Mouse (Mus musculus) hindbrain, postnatal 0 days (tissue): ENCODE data around the gene Urad. TPM values are rescaled to one million over a fixed set of nuclear protein-coding genes. Genes with fewer than 3 reads are reported as not detected.

ENCODE experiments used
- ATAC-seq: fragments of 200-750 bp; cut with Nextera tagmentation; 2 replicates; pipeline ENCODE4 v1.8.0; 2017; ENCODE audit warnings: mild to moderate bottlenecking, moderate TSS enrichment, moderate library complexity
- DNase-seq: peaks from one replicate; pipeline ENCODE4 v3.0.0-alpha.2; 2015; ENCODE audit warnings: low spot score
- H3K27ac ChIP-seq: fragments of 300-500 bp; sonication (generic); 2 replicates; pipeline ENCODE4 v1.5.1; 2014; ENCODE audit warnings: mild to moderate bottlenecking
- H3K27me3 ChIP-seq: fragments of 300-500 bp; sonication (generic); 2 replicates; pipeline ENCODE4 v1.6.1; 2014; ENCODE audit warnings: low read length, mixed read lengths; ENCODE audit not compliant: insufficient read depth
- H3K36me3 ChIP-seq: fragments of 300-500 bp; sonication (generic); 2 replicates; pipeline ENCODE4 v1.6.1; 2014; ENCODE audit warnings: low read length, mixed read lengths; ENCODE audit not compliant: insufficient read depth
- H3K4me1 ChIP-seq: fragments of 300-500 bp; sonication (generic); 2 replicates; pipeline ENCODE4 v1.6.1; 2014; ENCODE audit warnings: antibody characterized with exemption, low read length, mixed read lengths; ENCODE audit not compliant: insufficient read depth
- H3K4me2 ChIP-seq: fragments of 300-500 bp; sonication (generic); 2 replicates; pipeline ENCODE4 v1.6.1; 2014; ENCODE audit warnings: low read depth, mild to moderate bottlenecking, low read length, moderate library complexity, mixed read lengths
- H3K4me3 ChIP-seq: fragments of 300-500 bp; sonication (generic); 2 replicates; pipeline ENCODE4 v1.5.1; 2014; ENCODE audit warnings: low read length
- H3K9ac ChIP-seq: fragments of 300-500 bp; sonication (generic); replicated peaks from 2 replicates; pipeline ENCODE4 v1.6.1; 2014; ENCODE audit warnings: mild to moderate bottlenecking, low read length, moderate library complexity, mixed read lengths
- H3K9me3 ChIP-seq: fragments of 300-500 bp; sonication (generic); 2 replicates; pipeline ENCODE4 v1.6.1; 2016; ENCODE audit warnings: low read length, mixed read lengths
- CTCF ChIP-seq: IDR thresholded peaks from 2 replicates; pipeline ENCODE4 v1.5.1; 2016; ENCODE audit warnings: antibody characterized with exemption, control low read depth, low read depth
- WGBS: fragments of 180-500 bp; shearing (Covaris S2); extraction: QIAGEN DNeasy Blood & Tissue Kit; methylation state at CpG from one replicate; pipeline ENCODE4 v1.1.7; 2014; 5-methylcytosine and 5-hydroxymethylcytosine counted together
- polyA plus RNA-seq: library from polyadenylated mRNA; unstranded; fragments of >200 nt; fragmentation: Nextera tagmentation; extraction: Ambion mirVana; gene quantifications from 2 replicates; pipeline ENCODE4 v1.2.1, GENCODE M21; 2015
- total RNA-seq: library from RNA; depleted of rRNA; stranded (reverse); fragments of >200 nt; gene quantifications from 2 replicates; pipeline ENCODE4 v1.2.3, GENCODE M21; 2014

Gene Urad
- total and polyA plus RNA-seq, 2 experiments from 2014 or later = not detected

DNA sequence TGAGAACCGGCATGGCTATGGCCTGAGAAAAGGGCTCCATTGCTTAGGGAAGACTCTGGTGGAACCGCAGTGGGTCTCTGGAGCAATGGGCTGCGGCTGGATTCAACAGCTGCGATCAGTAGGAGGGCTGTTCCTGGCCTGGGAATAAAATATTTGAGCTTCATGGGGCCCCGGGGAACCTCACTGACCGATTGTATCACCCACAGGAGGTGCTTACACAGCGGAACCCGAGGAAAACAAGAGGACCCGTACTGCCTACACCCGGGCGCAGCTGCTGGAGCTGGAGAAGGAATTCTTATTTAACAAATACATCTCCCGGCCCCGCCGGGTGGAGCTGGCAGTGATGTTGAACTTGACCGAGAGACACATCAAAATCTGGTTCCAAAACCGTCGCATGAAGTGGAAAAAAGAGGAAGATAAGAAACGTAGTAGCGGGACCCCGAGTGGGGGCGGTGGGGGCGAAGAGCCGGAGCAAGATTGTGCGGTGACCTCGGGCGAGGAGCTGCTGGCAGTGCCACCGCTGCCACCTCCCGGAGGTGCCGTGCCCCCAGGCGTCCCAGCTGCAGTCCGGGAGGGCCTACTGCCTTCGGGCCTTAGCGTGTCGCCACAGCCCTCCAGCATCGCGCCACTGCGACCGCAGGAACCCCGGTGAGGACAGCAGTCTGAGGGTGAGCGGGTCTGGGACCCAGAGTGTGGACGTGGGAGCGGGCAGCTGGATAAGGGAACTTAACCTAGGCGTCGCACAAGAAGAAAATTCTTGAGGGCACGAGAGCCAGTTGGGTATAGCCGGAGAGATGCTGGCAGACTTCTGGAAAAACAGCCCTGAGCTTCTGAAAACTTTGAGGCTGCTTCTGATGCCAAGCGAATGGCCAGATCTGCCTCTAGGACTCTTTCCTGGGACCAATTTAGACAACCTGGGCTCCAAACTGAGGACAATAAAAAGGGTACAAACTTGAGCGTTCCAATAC, 47.8 kb downstream of the Urad start:
- Histone ChIP-seq H3K4me3 (no peak overlapping the region), H3K27me3 (peaks cover 93% of the 10 kb centered on the region), H3K36me3 (no peaks in the 10 kb centered on the region), H3K4me2 (no peak overlapping the region), H3K4me1 (no peaks in the 10 kb centered on the region), H3K27ac (no peak overlapping the region), H3K9ac (no peak overlapping the region), H3K9me3 (no peaks in the 10 kb centered on the region)
- no peak for TF ChIP-seq CTCF
- ATAC-seq (no peak), DNase-seq (no peak)
- WGBS = 2% methylated on average over 48 of the region's 48 CpGs

DNA sequence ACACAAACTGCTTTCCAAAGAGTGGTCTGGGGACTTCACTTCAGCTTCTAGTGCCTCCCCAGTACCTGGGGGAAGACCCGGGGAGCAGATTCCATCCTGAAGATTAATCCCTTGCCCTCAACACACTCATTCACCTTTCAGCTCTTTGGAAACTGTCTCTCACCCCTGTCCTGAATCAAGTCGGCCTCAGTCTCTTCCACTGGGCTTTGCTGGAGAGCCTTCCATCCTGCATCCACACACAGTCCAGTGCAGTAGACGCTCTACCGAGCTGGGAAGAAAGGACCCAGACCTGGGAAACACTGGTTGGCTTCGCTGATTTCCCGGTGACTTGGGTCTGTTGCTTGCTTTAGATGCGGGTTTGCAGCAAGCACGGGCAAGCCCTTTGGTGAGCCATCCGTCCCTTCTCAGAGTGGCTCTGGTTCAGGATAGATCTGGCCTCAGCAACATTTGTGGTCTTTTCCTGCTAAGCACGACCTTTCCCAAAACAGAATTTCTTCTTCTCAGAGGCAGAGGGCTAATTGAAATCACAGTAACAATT, 49.4 kb downstream of the Urad start:
- no peak overlapping the region for H3K27ac ChIP-seq
- TF ChIP-seq CTCF = no peak
- peaks cover 97% of the 10 kb centered on the region for H3K27me3 ChIP-seq
- 4% methylated on average over 10 of the region's 10 CpGs for WGBS
- no peak overlapping the region for H3K9ac ChIP-seq
- no peaks in the 10 kb centered on the region for H3K36me3 ChIP-seq
- DNase-seq (no peak), ATAC-seq (no peak)
- no peak overlapping the region for H3K4me2 ChIP-seq
- no peaks in the 10 kb centered on the region for H3K9me3 ChIP-seq
- no peaks in the 10 kb centered on the region for H3K4me1 ChIP-seq
- H3K4me3 ChIP-seq = no peak overlapping the region

DNA sequence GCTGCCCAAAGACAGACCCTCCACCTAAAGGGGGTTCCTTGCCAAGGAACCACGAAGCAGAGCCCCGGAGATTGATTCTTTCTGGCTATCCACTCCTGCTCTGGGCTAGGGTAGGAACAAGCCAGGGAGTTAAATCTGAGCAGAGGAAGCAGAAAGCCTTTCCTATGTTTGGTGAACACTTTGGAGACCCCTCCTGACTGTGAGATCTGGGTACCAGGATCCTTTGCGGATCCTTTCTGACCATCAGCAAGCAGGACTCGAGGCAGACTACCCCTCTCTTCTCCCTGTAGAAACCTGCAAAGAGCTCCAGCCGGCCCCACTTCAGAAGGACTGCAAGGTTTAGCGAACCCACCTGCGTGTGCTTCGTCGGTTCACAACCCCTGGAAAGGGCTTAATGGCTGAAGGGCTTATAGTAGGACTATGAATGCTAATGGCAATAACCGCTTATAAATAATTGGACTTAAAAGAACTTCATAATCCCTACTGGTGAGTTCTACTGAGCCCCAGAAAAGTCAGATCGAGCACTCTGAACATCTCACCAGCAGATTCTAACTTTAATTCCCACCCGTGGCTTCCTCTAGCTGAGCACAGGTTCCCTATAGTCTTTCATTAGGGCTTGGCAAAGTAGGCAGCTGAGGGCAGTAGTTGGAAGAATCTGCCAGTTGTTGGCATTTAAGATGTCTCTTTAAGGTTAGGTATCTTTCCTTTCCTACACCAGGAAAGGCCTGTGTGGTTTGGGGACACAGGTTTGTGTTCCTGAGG, 50.0 kb downstream of the Urad start:
- Histone ChIP-seq H3K27ac (no peak overlapping the region), H3K36me3 (no peaks in the 10 kb centered on the region), H3K4me2 (no peak overlapping the region), H3K27me3 (peaks cover 95% of the 10 kb centered on the region), H3K9ac (no peak overlapping the region), H3K4me1 (no peaks in the 10 kb centered on the region), H3K9me3 (no peaks in the 10 kb centered on the region), H3K4me3 (no peak overlapping the region)
- DNase-seq = no peak
- WGBS = 2% methylated on average over 12 of the region's 12 CpGs
- no peak for ATAC-seq
- no peak for TF ChIP-seq CTCF

DNA sequence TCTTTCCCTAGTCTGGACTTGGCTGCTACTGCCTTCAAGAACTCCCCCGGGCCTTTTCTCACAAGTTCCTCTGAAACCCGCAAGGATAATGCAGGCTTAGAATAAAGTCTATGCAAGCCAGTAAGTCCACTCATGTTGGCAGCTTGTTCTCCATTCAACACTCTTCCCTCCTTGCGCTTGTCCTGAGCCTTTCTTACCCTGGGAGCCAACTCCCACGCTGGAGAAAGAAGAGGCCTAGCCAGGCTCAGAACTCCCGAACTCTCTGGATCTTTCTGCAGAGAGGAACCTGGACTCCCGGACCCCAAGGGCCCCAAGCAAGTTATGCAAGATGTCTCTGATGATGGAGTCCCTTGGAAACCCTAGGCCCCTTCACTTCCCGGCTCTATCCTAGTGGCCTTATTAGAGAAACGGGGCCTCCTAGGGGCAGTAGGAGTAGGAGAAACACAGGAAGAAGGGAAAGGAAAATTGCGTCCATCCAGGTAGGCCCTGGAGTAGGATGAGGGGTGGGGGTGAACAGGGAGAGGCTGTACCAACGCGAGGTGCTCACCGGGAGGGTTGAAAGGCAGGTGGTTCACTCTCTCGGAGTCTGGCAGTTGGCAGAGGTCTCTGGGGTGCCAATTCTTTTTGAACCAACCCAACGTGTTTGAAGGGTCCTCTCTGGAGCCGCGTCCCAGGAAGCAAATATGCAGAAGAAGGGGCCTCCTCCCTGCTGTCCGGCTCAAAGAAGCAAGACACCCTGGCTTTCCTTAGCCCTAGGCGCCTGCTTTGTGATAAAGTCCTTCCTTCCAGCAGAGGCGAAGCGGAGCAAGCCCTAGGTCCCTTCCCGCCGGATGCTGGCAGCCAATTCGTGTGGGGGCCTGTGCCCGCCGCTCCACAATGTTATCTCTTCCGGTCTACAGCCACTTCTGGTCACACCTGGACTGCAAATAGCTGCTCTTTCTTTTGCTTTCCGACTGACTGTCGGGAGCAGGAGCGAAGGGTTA, 51.3 kb downstream of the Urad start:
- Histone ChIP-seq H3K27ac (no peak overlapping the region), H3K4me2 (no peak overlapping the region), H3K9me3 (no peaks in the 10 kb centered on the region), H3K27me3 (peaks cover 94% of the 10 kb centered on the region), H3K4me1 (no peaks in the 10 kb centered on the region), H3K4me3 (no peak overlapping the region), H3K36me3 (no peaks in the 10 kb centered on the region), H3K9ac (no peak overlapping the region)
- ATAC-seq = no peak
- TF ChIP-seq CTCF = no peak
- no peak for DNase-seq
- 2% methylated on average over 29 of the region's 29 CpGs for WGBS

DNA sequence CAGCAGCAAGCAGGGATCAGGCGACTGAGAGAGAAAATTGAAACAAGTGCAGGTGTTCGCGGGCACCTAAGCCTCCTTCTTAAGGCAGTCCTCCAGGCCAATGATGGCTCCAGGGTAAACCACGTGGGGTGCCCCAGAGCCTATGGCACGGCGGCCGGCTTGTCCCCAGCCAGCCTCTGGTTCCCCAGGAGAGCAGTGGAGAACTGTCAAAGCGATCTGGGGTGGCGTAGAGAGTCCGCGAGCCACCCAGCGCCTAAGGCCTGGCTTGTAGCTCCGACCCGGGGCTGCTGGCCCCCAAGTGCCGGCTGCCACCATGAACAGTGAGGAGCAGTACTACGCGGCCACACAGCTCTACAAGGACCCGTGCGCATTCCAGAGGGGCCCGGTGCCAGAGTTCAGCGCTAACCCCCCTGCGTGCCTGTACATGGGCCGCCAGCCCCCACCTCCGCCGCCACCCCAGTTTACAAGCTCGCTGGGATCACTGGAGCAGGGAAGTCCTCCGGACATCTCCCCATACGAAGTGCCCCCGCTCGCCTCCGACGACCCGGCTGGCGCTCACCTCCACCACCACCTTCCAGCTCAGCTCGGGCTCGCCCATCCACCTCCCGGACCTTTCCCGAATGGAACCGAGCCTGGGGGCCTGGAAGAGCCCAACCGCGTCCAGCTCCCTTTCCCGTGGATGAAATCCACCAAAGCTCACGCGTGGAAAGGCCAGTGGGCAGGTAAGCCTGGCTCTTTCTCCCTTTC, 52.1 kb downstream of the Urad start, which contains the start of gene Pdx1:
TSS of gene Pdx1 (plus strand) at position 34 of the 747 bp plus-strand sequence.
- Histone ChIP-seq H3K27me3 (peaks cover 93% of the 10 kb centered on the region), H3K4me2 (no peak within 1 kb of the TSS), H3K4me1 (no peaks in the 10 kb centered on the region), H3K4me3 (no peak within 1 kb of the TSS), H3K9ac (no peak within 1 kb of the TSS), H3K9me3 (no peaks in the 10 kb centered on the region), H3K36me3 (no peaks in the 10 kb centered on the region), H3K27ac (no peak within 1 kb of the TSS)
- no peak for TF ChIP-seq CTCF
- WGBS = 2% methylated on average over 44 of the region's 44 CpGs
- ATAC-seq = no peak
- no peak for DNase-seq
